Mouse (Mus musculus) limb, embryonic 12.5 days (tissue): ENCODE data around the gene Mrps18b. TPM values are rescaled to one million over a fixed set of nuclear protein-coding genes. Genes with fewer than 3 reads are reported as not detected.

Source experiments
- ATAC-seq: fragments of 200-750 bp; cut with Nextera tagmentation; 2 replicates; pipeline ENCODE4 v1.8.0; 2017; ENCODE audit warnings: low read depth, moderate TSS enrichment; ENCODE audit not compliant: insufficient number of reproducible peaks, insufficient read depth, low FRiP score, low TSS enrichment
- H3K27ac ChIP-seq: fragments of 300-500 bp; sonication (generic); 2 replicates; pipeline ENCODE4 v1.5.1; 2016; ENCODE audit warnings: mild to moderate bottlenecking, moderate library complexity
- H3K27me3 ChIP-seq: fragments of 300-500 bp; sonication (generic); 2 replicates; pipeline ENCODE4 v1.6.1; 2016; ENCODE audit warnings: mild to moderate bottlenecking, moderate library complexity
- H3K36me3 ChIP-seq: fragments of 300-500 bp; sonication (generic); 2 replicates; pipeline ENCODE4 v1.6.1; 2016; ENCODE audit warnings: mild to moderate bottlenecking, moderate library complexity
- H3K4me1 ChIP-seq: fragments of 300-500 bp; sonication (generic); replicated peaks from 2 replicates; pipeline ENCODE4 v1.6.1; 2016
- H3K4me2 ChIP-seq: fragments of 300-500 bp; sonication (generic); 2 replicates; pipeline ENCODE4 v1.6.1; 2016; ENCODE audit warnings: mild to moderate bottlenecking, moderate library complexity
- H3K4me3 ChIP-seq: fragments of 300-500 bp; sonication (generic); replicated peaks from 2 replicates; pipeline ENCODE4 v1.5.1; 2016; ENCODE audit warnings: mild to moderate bottlenecking
- H3K9ac ChIP-seq: fragments of 300-500 bp; sonication (generic); replicated peaks from 2 replicates; pipeline ENCODE4 v1.6.1; 2016; ENCODE audit warnings: mild to moderate bottlenecking, moderate library complexity
- H3K9me3 ChIP-seq: fragments of 300-500 bp; sonication (generic); 2 replicates; pipeline ENCODE4 v1.6.1; 2016; ENCODE audit warnings: mild to moderate bottlenecking, moderate library complexity
- WGBS: fragments of 180-500 bp; shearing (Covaris S2); methylation state at CpG from one replicate; pipeline ENCODE4 v1.1.7; 2016; 5-methylcytosine and 5-hydroxymethylcytosine counted together
- polyA plus RNA-seq: library from polyadenylated mRNA; unstranded; fragments of >200 nt; fragmentation: Nextera tagmentation; extraction: Ambion mirVana; gene quantifications from 2 replicates; pipeline ENCODE4 v1.2.1, GENCODE M21; 2016

Mrps18b gene
- polyA plus RNA-seq, 1 experiment from 2014 or later = 61.2 TPM

- Histone ChIP-seq H3K9ac (peak overlapping the region; percentile 94), H3K36me3 (peaks cover 25% of the 10 kb centered on the region), H3K4me1 (peaks cover 26% of the 10 kb centered on the region), H3K4me2 (peak overlapping the region; percentile 87), H3K27ac (peak overlapping the region; percentile 96), H3K27me3 (no peaks in the 10 kb centered on the region), H3K4me3 (peak overlapping the region; percentile 70), H3K9me3 (no peaks in the 10 kb centered on the region)
- no peak for ATAC-seq
- under 1% methylated on average over 13 of the region's 13 CpGs for WGBS
Observed at GRCm38 (mm10) chr17:35917463-35918251, 1.5 kb upstream of the Mrps18b start.

GRCm38 (mm10) chr17:35917143-35917462 lies 914 bp upstream of the Mrps18b start:
- WGBS = under 1% methylated on average over 8 of the region's 8 CpGs
- H3K9me3 ChIP-seq = no peaks in the 10 kb centered on the region
- H3K36me3 ChIP-seq = peaks cover 30% of the 10 kb centered on the region
- H3K27me3 ChIP-seq = no peaks in the 10 kb centered on the region
- peak overlapping the region; percentile 94 for H3K9ac ChIP-seq
- H3K27ac ChIP-seq = peak overlapping the region; percentile 96
- peak overlapping the region; percentile 87 for H3K4me2 ChIP-seq
- H3K4me3 ChIP-seq = peak overlapping the region; percentile 70
- peaks cover 26% of the 10 kb centered on the region for H3K4me1 ChIP-seq
- no peak for ATAC-seq

GRCm38 (mm10) chr17:35915538-35916296 lies 472 bp downstream of the Mrps18b start:
- Histone ChIP-seq H3K4me2 (peak overlapping the region; percentile 62), H3K36me3 (peaks cover 39% of the 10 kb centered on the region), H3K4me1 (peaks cover 21% of the 10 kb centered on the region), H3K27me3 (no peaks in the 10 kb centered on the region), H3K4me3 (peak overlapping the region; percentile 70), H3K27ac (peak overlapping the region; percentile 96), H3K9me3 (no peaks in the 10 kb centered on the region), H3K9ac (peak overlapping the region; percentile 54)
- ATAC-seq = peak; percentile 12; the same call in 1 of the 2 replicates
- WGBS = 2% methylated on average over 28 of the region's 28 CpGs

- Histone ChIP-seq H3K36me3 (peaks cover 39% of the 10 kb centered on the region), H3K27me3 (no peaks in the 10 kb centered on the region), H3K9me3 (no peaks in the 10 kb centered on the region), H3K4me2 (peak overlapping the region; percentile 62), H3K4me1 (peaks cover 14% of the 10 kb centered on the region), H3K9ac (no peak overlapping the region), H3K27ac (no peak overlapping the region), H3K4me3 (peak overlapping the region; percentile 70; the same call in 1 of the 2 replicates)
- WGBS = 81% methylated on average over 6 of the region's 6 CpGs
- no peak for ATAC-seq
Observed at GRCm38 (mm10) chr17:35914975-35915374, 1.2 kb downstream of the Mrps18b start.

GRCm38 (mm10) chr17:35909919-35910369 lies 6.2 kb downstream of the Mrps18b start, which contains the start of gene Atat1:
Atat1 (minus strand) TSS chr17:35910075.
- Histone ChIP-seq H3K4me3 (peak within 1 kb of the TSS; percentile 74), H3K36me3 (peaks cover 76% of the 10 kb centered on the region), H3K9me3 (no peaks in the 10 kb centered on the region), H3K9ac (peak within 1 kb of the TSS; percentile 81), H3K27ac (peak within 1 kb of the TSS; percentile 57), H3K4me2 (peak within 1 kb of the TSS; percentile 91), H3K27me3 (no peaks in the 10 kb centered on the region), H3K4me1 (peaks cover 16% of the 10 kb centered on the region)
- peak; percentile 86 for ATAC-seq
- WGBS = 4% methylated on average over 25 of the region's 25 CpGs

GRCm38 (mm10) chr17:35909186-35909918 lies 6.8 kb downstream of the Mrps18b start:
- H3K36me3 ChIP-seq = peaks cover 78% of the 10 kb centered on the region
- ATAC-seq = peak; percentile 28
- peak overlapping the region; percentile 81 for H3K9ac ChIP-seq
- peak overlapping the region; percentile 74 for H3K4me3 ChIP-seq
- H3K27ac ChIP-seq = peak overlapping the region; percentile 57
- H3K4me1 ChIP-seq = peaks cover 16% of the 10 kb centered on the region
- no peaks in the 10 kb centered on the region for H3K9me3 ChIP-seq
- WGBS = 22% methylated on average over 20 of the region's 20 CpGs
- peak overlapping the region; percentile 91 for H3K4me2 ChIP-seq
- no peaks in the 10 kb centered on the region for H3K27me3 ChIP-seq

GRCm38 (mm10) chr17:35907609-35908008 lies 8.6 kb downstream of the Mrps18b start:
- no peak for ATAC-seq
- peaks cover 16% of the 10 kb centered on the region for H3K4me1 ChIP-seq
- no peaks in the 10 kb centered on the region for H3K27me3 ChIP-seq
- peaks cover 77% of the 10 kb centered on the region for H3K36me3 ChIP-seq
- 83% methylated on average over 2 of the region's 2 CpGs for WGBS
- no peak overlapping the region for H3K9ac ChIP-seq
- H3K4me2 ChIP-seq = no peak overlapping the region
- no peak overlapping the region for H3K27ac ChIP-seq
- H3K9me3 ChIP-seq = no peaks in the 10 kb centered on the region
- no peak overlapping the region for H3K4me3 ChIP-seq

- no peak overlapping the region for H3K4me3 ChIP-seq
- 93% methylated on average over 1 of the region's 1 CpGs for WGBS
- peaks cover 16% of the 10 kb centered on the region for H3K4me1 ChIP-seq
- no peak for ATAC-seq
- H3K27ac ChIP-seq = no peak overlapping the region
- H3K9ac ChIP-seq = no peak overlapping the region
- H3K36me3 ChIP-seq = peaks cover 79% of the 10 kb centered on the region
- no peaks in the 10 kb centered on the region for H3K9me3 ChIP-seq
- no peaks in the 10 kb centered on the region for H3K27me3 ChIP-seq
- H3K4me2 ChIP-seq = no peak overlapping the region
Observed at GRCm38 (mm10) chr17:35905587-35905986, 10.6 kb downstream of the Mrps18b start.

- Histone ChIP-seq H3K36me3 (peaks cover 95% of the 10 kb centered on the region), H3K4me1 (peaks cover 11% of the 10 kb centered on the region), H3K9ac (no peak overlapping the region), H3K27me3 (no peaks in the 10 kb centered on the region), H3K27ac (no peak overlapping the region), H3K9me3 (no peaks in the 10 kb centered on the region), H3K4me2 (no peak overlapping the region), H3K4me3 (no peak overlapping the region)
- WGBS = 87% methylated on average over 4 of the region's 4 CpGs
- ATAC-seq = no peak
Observed at GRCm38 (mm10) chr17:35903992-35904355, 12.2 kb downstream of the Mrps18b start.

GRCm38 (mm10) chr17:35903343-35903991 lies 12.7 kb downstream of the Mrps18b start:
- Histone ChIP-seq H3K9ac (no peak overlapping the region), H3K4me1 (peaks cover 6% of the 10 kb centered on the region), H3K27ac (no peak overlapping the region), H3K4me3 (no peak overlapping the region), H3K4me2 (no peak overlapping the region), H3K36me3 (peaks cover 95% of the 10 kb centered on the region), H3K27me3 (no peaks in the 10 kb centered on the region), H3K9me3 (no peaks in the 10 kb centered on the region)
- ATAC-seq = no peak
- WGBS = 93% methylated on average over 9 of the region's 9 CpGs
